31 mouse cellular contexts compared by ENCODE assay signal in the genomic region with DNA sequence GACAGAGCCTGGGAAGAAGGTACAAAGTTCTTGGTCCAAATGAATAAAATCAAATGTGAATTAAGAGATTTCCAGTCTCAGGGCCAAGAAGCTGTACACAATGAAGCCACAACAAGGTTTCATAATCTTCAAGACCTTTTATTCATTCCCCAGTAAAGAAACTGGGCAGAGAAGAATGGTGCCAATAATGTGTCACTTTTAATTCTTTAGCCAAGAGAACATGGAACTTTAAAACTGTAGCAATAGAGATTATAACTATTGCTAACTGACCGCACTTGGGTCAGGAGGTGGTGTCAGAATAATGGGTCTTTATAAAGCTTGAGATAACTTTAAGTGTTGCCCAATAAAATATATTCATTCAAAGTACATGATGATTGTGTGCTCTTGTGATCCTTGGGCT.
"Had no signal": no experiment of that assay in that cellular context is flagged by ENCODE, and none has a peak within 500 bp of the region (broad histone marks: within the 10 kb centered on the region; RNA-seq: fewer than 3 reads in every experiment).

No protein-coding gene starts in this region.

- DNase-seq: left cerebral cortex, postnatal 4 days; liver; liver, embryonic 13.5 days; liver, postnatal 0 days; lung, adult 18-20 months; lung, adult 2 months; lung, embryonic 14.5 days; lung, postnatal 10 days; lung, postnatal 14 days; lung, postnatal 36 days; lung, postnatal 4 days; midbrain, embryonic 14.5 days had no signal

- H3K27me3 ChIP-seq: limb, embryonic 12.5 days; limb, embryonic 13.5 days; limb, embryonic 15.5 days; liver, embryonic 13.5 days; liver, embryonic 15.5 days; lung, embryonic 15.5 days; megakaryocyte, embryonic 14.5 days; midbrain, embryonic 12.5 days; midbrain, embryonic 13.5 days; midbrain, embryonic 15.5 days had no signal

- H3K36me3 ChIP-seq: limb, embryonic 10.5 days; limb, embryonic 12.5 days; limb, embryonic 13.5 days; limb, embryonic 15.5 days; liver, embryonic 13.5 days; liver, embryonic 15.5 days; lung, embryonic 15.5 days; midbrain, embryonic 10.5 days; midbrain, embryonic 12.5 days; midbrain, embryonic 13.5 days; midbrain, embryonic 15.5 days had no signal

- H3K9me3 ChIP-seq: limb, embryonic 10.5 days; limb, embryonic 12.5 days; limb, embryonic 13.5 days; limb, embryonic 15.5 days; liver, embryonic 13.5 days; liver, embryonic 15.5 days; lung, embryonic 15.5 days; megakaryocyte, embryonic 14.5 days; midbrain, embryonic 10.5 days; midbrain, embryonic 12.5 days; midbrain, embryonic 13.5 days; midbrain, embryonic 15.5 days had no signal

- H3K9ac ChIP-seq: limb, embryonic 12.5 days; limb, embryonic 13.5 days; limb, embryonic 15.5 days; liver, embryonic 13.5 days; liver, embryonic 14.5 days; liver, embryonic 15.5 days; liver, postnatal 0 days; lung, embryonic 14.5 days; lung, embryonic 15.5 days; midbrain, embryonic 12.5 days; midbrain, embryonic 13.5 days; midbrain, embryonic 15.5 days had no signal

- H3K27ac ChIP-seq: left cerebral cortex, adult 2 months; limb, embryonic 10.5 days; limb, embryonic 12.5 days; limb, embryonic 13.5 days; limb, embryonic 15.5 days; liver, embryonic 13.5 days; liver, embryonic 14.5 days; liver, embryonic 15.5 days; lung, embryonic 15.5 days; macrophage; midbrain, embryonic 10.5 days; midbrain, embryonic 12.5 days; midbrain, embryonic 13.5 days; midbrain, embryonic 15.5 days had no signal

- ATAC-seq: liver, postnatal 0 days; lung, postnatal 0 days; midbrain, embryonic 13.5 days; midbrain, embryonic 15.5 days; midbrain, embryonic 16.5 days had no signal

- H3K4me2 ChIP-seq: limb, embryonic 12.5 days; limb, embryonic 13.5 days; limb, embryonic 15.5 days; liver, embryonic 11.5 days; liver, embryonic 13.5 days; liver, embryonic 15.5 days; lung, embryonic 14.5 days; lung, embryonic 15.5 days; midbrain, embryonic 11.5 days; midbrain, embryonic 12.5 days; midbrain, embryonic 13.5 days; midbrain, embryonic 15.5 days had no signal

- H3K4me3 ChIP-seq: left cerebral cortex, adult 2 months; limb, embryonic 10.5 days; limb, embryonic 12.5 days; limb, embryonic 13.5 days; limb, embryonic 15.5 days; liver, embryonic 13.5 days; liver, embryonic 15.5 days; lung, embryonic 15.5 days; megakaryocyte, embryonic 14.5 days; midbrain, embryonic 10.5 days; midbrain, embryonic 12.5 days; midbrain, embryonic 13.5 days; midbrain, embryonic 15.5 days; myocyte had no signal

- H3K4me1 ChIP-seq: limb, embryonic 10.5 days; limb, embryonic 12.5 days; limb, embryonic 13.5 days; limb, embryonic 15.5 days; liver, embryonic 15.5 days; lung, embryonic 15.5 days; midbrain, embryonic 10.5 days; midbrain, embryonic 12.5 days; midbrain, embryonic 13.5 days; midbrain, embryonic 15.5 days had no signal
